Mouse (Mus musculus): ENCODE data around the gene Zfp637. TPM values are rescaled to one million over a fixed set of nuclear protein-coding genes. Genes with fewer than 3 reads are reported as not detected.
"Not testable (repeated sequence)": the region's sequence is repeated elsewhere in the genome, so short reads cannot be mapped to it uniquely, and the experiment has no call there.

The Zfp637 gene
- polyA plus RNA-seq, 1 experiment from 2014 or later, result 118 TPM

- ATAC-seq (replicated peaks; ENCODE audit: low FRiP score) (no peak), DNase-seq (ENCODE audit: low spot score) (no peak)
- no peaks in the 10 kb centered on the region for H3K9me3 ChIP-seq (ENCODE audit: control insufficient read depth, low read length)
- H3K4me1 ChIP-seq (replicated peaks; ENCODE audit: control insufficient read depth, insufficient read depth, low read length), result no peaks in the 10 kb centered on the region
- H3K27me3 ChIP-seq (ENCODE audit: control insufficient read depth, insufficient read depth, low read length), result no peaks in the 10 kb centered on the region
- no peak overlapping the region for H3K4me2 ChIP-seq (ENCODE audit: low read depth, low read length, severe bottlenecking)
- H3K36me3 ChIP-seq (ENCODE audit: control insufficient read depth, insufficient read depth, low read length), result no peaks in the 10 kb centered on the region
- H3K27ac ChIP-seq (ENCODE audit: low read depth, low read length), result no peak overlapping the region
- WGBS, result 71% methylated on average over 5 of the region's 5 CpGs
- H3K9ac ChIP-seq (ENCODE audit: low read length), result no peak overlapping the region
- H3K4me3 ChIP-seq (ENCODE audit: low read depth, low read length), result no peak overlapping the region
Observed at GRCm38 (mm10) chr6:117817108-117817541, 23.9 kb upstream of the Zfp637 start.

DNA sequence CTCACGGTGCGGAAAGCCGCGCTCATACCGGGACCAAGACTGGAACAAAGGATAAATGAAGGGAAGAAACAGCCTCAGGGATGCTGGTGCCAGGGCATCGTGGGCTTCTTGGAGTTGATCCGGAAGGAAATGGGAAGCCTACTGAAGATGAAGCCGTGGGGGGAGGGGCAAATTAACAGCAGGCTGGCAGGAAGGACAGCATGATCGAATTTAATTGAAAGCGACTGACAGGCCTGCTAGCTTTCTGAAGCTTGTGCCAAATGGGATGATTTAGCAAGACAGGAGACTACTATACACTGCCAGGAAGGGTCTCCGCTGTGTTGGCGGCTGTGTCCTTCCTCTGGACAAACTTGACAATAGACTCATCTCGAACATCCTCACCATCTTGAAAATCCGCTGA, 20.7 kb upstream of the Zfp637 start:
- Histone ChIP-seq H3K4me3 (ENCODE audit: low read depth, low read length) (no peak overlapping the region), H3K9ac (ENCODE audit: low read length) (no peak overlapping the region), H3K27me3 (ENCODE audit: control insufficient read depth, insufficient read depth, low read length) (no peaks in the 10 kb centered on the region), H3K27ac (ENCODE audit: low read depth, low read length) (no peak overlapping the region), H3K36me3 (ENCODE audit: control insufficient read depth, insufficient read depth, low read length) (no peaks in the 10 kb centered on the region), H3K4me2 (ENCODE audit: low read depth, low read length, severe bottlenecking) (no peak overlapping the region), H3K4me1 (replicated peaks; ENCODE audit: control insufficient read depth, insufficient read depth, low read length) (no peaks in the 10 kb centered on the region), H3K9me3 (ENCODE audit: control insufficient read depth, low read length) (no peaks in the 10 kb centered on the region)
- peak; percentile 42 for DNase-seq (ENCODE audit: low spot score)
- 89% methylated on average over 14 of the region's 14 CpGs for WGBS
- ATAC-seq (replicated peaks; ENCODE audit: low FRiP score), result no peak

- 18% methylated on average over 4 of the region's 4 CpGs for WGBS
- DNase-seq (ENCODE audit: low spot score) (peak; percentile 83), ATAC-seq (replicated peaks; ENCODE audit: low FRiP score) (peak; percentile 58; the same call in 1 of the 2 replicates)
- no peaks in the 10 kb centered on the region for H3K4me1 ChIP-seq (replicated peaks; ENCODE audit: control insufficient read depth, insufficient read depth, low read length)
- H3K9me3 ChIP-seq (ENCODE audit: control insufficient read depth, low read length), result no peaks in the 10 kb centered on the region
- H3K27ac ChIP-seq (ENCODE audit: low read depth, low read length), result no peak overlapping the region
- H3K4me3 ChIP-seq (ENCODE audit: low read depth, low read length), result no peak overlapping the region
- no peak overlapping the region for H3K9ac ChIP-seq (ENCODE audit: low read length)
- H3K36me3 ChIP-seq (ENCODE audit: control insufficient read depth, insufficient read depth, low read length), result no peaks in the 10 kb centered on the region
- H3K27me3 ChIP-seq (ENCODE audit: control insufficient read depth, insufficient read depth, low read length), result no peaks in the 10 kb centered on the region
- no peak overlapping the region for H3K4me2 ChIP-seq (ENCODE audit: low read depth, low read length, severe bottlenecking)
Observed at GRCm38 (mm10) chr6:117825369-117825768, 15.6 kb upstream of the Zfp637 start.

- H3K9ac ChIP-seq (ENCODE audit: low read length), result no peak overlapping the region
- H3K27ac ChIP-seq (ENCODE audit: low read depth, low read length), result no peak overlapping the region
- peak; percentile 44; the same call in 1 of the 2 replicates for ATAC-seq (replicated peaks; ENCODE audit: low FRiP score)
- no peaks in the 10 kb centered on the region for H3K27me3 ChIP-seq (ENCODE audit: control insufficient read depth, insufficient read depth, low read length)
- H3K4me3 ChIP-seq (ENCODE audit: low read depth, low read length), result no peak overlapping the region
- peak; percentile 86 for DNase-seq (ENCODE audit: low spot score)
- 14% methylated on average over 9 of the region's 9 CpGs for whole genome bisulfite sequencing
- no peaks in the 10 kb centered on the region for H3K9me3 ChIP-seq (ENCODE audit: control insufficient read depth, low read length)
- no peaks in the 10 kb centered on the region for H3K36me3 ChIP-seq (ENCODE audit: control insufficient read depth, insufficient read depth, low read length)
- H3K4me2 ChIP-seq (ENCODE audit: low read depth, low read length, severe bottlenecking), result no peak overlapping the region
- H3K4me1 ChIP-seq (replicated peaks; ENCODE audit: control insufficient read depth, insufficient read depth, low read length), result no peaks in the 10 kb centered on the region
Observed at GRCm38 (mm10) chr6:117828273-117828672, 12.7 kb upstream of the Zfp637 start.

DNA sequence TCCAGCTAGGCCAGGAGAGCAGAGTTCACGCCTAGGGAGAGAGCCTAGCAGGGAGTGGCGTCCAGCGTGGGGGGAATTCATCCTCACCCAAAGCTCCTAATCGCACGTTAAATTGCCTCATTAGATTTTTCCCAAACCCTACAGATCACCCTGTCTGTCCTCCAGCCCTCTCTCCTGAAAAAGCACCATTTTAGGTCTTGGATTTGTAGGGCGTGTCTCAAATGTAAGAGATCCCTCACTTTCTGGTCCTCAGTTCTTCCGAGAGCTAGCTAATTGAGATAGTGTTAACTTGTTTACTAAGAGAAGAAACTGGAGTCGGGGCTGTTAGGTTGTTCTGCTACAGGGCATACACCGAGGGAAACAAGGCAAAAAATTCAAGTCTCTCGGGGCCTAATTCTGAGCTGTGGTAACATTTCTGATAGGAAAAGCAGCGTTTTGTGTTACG, 553 bp downstream of the Zfp637 start:
- peaks cover 4% of the 10 kb centered on the region; the same call in 1 of the 2 replicates for H3K4me1 ChIP-seq (replicated peaks; ENCODE audit: control insufficient read depth, insufficient read depth, low read length)
- H3K9ac ChIP-seq (ENCODE audit: low read length), result peak overlapping the region; percentile 81
- ATAC-seq (replicated peaks; ENCODE audit: low FRiP score) (no peak), DNase-seq (ENCODE audit: low spot score) (no peak)
- H3K27me3 ChIP-seq (ENCODE audit: control insufficient read depth, insufficient read depth, low read length), result no peaks in the 10 kb centered on the region
- H3K36me3 ChIP-seq (ENCODE audit: control insufficient read depth, insufficient read depth, low read length), result peaks cover 10% of the 10 kb centered on the region
- H3K4me2 ChIP-seq (ENCODE audit: low read depth, low read length, severe bottlenecking), result peak overlapping the region; percentile 69
- H3K9me3 ChIP-seq (ENCODE audit: control insufficient read depth, low read length), result no peaks in the 10 kb centered on the region
- peak overlapping the region; percentile 84 for H3K27ac ChIP-seq (ENCODE audit: low read depth, low read length)
- 20% methylated on average over 12 of the region's 12 CpGs for WGBS
- peak overlapping the region; percentile 62 for H3K4me3 ChIP-seq (ENCODE audit: low read depth, low read length)

DNA sequence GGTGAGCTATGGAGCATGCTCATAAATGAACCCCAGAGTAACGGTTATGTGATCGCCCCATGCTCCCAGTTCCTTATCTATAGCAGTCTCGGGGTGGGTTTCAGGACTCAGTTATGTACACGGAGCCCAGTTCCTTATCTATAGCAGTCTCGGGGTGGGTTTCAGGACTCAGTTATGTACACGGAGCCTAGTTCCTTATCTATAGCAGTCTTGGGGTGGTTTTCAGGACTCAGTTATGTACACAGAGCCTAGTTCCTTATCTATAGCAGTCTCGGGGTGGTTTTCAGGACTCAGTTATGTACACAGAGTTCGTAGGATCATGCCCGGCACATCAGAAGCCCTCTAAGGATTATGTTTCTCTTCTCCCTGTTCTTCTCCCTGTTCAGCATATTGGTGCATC, 3.6 kb downstream of the Zfp637 start:
- Histone ChIP-seq H3K4me2 (ENCODE audit: low read depth, low read length, severe bottlenecking) (no peak overlapping the region), H3K27me3 (ENCODE audit: control insufficient read depth, insufficient read depth, low read length) (no peaks in the 10 kb centered on the region), H3K4me1 (replicated peaks; ENCODE audit: control insufficient read depth, insufficient read depth, low read length) (peaks cover 4% of the 10 kb centered on the region; the same call in 1 of the 2 replicates), H3K9me3 (ENCODE audit: control insufficient read depth, low read length) (no peaks in the 10 kb centered on the region), H3K27ac (ENCODE audit: low read depth, low read length) (no peak overlapping the region), H3K4me3 (ENCODE audit: low read depth, low read length) (no peak overlapping the region), H3K9ac (ENCODE audit: low read length) (no peak overlapping the region), H3K36me3 (ENCODE audit: control insufficient read depth, insufficient read depth, low read length) (peaks cover 18% of the 10 kb centered on the region)
- no peak for DNase-seq (ENCODE audit: low spot score)
- WGBS, result 91% methylated on average over 9 of the region's 9 CpGs
- no peak for ATAC-seq (replicated peaks; ENCODE audit: low FRiP score)

GRCm38 (mm10) chr6:117846671-117847070, 5.7 kb downstream of the Zfp637 start:
- not testable (repeated sequence) for H3K4me3 ChIP-seq (ENCODE audit: low read depth, low read length); H3K9me3 ChIP-seq (ENCODE audit: control insufficient read depth, low read length); H3K4me1 ChIP-seq (replicated peaks; ENCODE audit: control insufficient read depth, insufficient read depth, low read length); DNase-seq (ENCODE audit: low spot score); H3K9ac ChIP-seq (ENCODE audit: low read length); ATAC-seq (replicated peaks; ENCODE audit: low FRiP score); H3K27ac ChIP-seq (ENCODE audit: low read depth, low read length); H3K27me3 ChIP-seq (ENCODE audit: control insufficient read depth, insufficient read depth, low read length); H3K4me2 ChIP-seq (ENCODE audit: low read depth, low read length, severe bottlenecking)
- H3K36me3 ChIP-seq (ENCODE audit: control insufficient read depth, insufficient read depth, low read length), result peaks cover 18% of the 10 kb centered on the region
- 94% methylated on average over 4 of the region's 4 CpGs for WGBS

- DNase-seq (ENCODE audit: low spot score), result no peak
- no peak for ATAC-seq (replicated peaks; ENCODE audit: low FRiP score)
- H3K4me3 ChIP-seq (ENCODE audit: low read depth, low read length), result no peak overlapping the region
- no peaks in the 10 kb centered on the region for H3K9me3 ChIP-seq (ENCODE audit: control insufficient read depth, low read length)
- H3K27me3 ChIP-seq (ENCODE audit: control insufficient read depth, insufficient read depth, low read length), result no peaks in the 10 kb centered on the region
- no peaks in the 10 kb centered on the region for H3K4me1 ChIP-seq (replicated peaks; ENCODE audit: control insufficient read depth, insufficient read depth, low read length)
- H3K9ac ChIP-seq (ENCODE audit: low read length), result no peak overlapping the region
- peaks cover 18% of the 10 kb centered on the region for H3K36me3 ChIP-seq (ENCODE audit: control insufficient read depth, insufficient read depth, low read length)
- H3K4me2 ChIP-seq (ENCODE audit: low read depth, low read length, severe bottlenecking), result no peak overlapping the region
- no peak overlapping the region for H3K27ac ChIP-seq (ENCODE audit: low read depth, low read length)
- WGBS, result 85% methylated on average over 2 of the region's 2 CpGs
Observed at GRCm38 (mm10) chr6:117847772-117848171, 6.8 kb downstream of the Zfp637 start.

- WGBS, result 88% methylated on average over 5 of the region's 5 CpGs
- no peak overlapping the region for H3K4me2 ChIP-seq (ENCODE audit: low read depth, low read length, severe bottlenecking)
- no peaks in the 10 kb centered on the region for H3K9me3 ChIP-seq (ENCODE audit: control insufficient read depth, low read length)
- DNase-seq (ENCODE audit: low spot score) (no peak), ATAC-seq (replicated peaks; ENCODE audit: low FRiP score) (no peak)
- peaks cover 18% of the 10 kb centered on the region for H3K36me3 ChIP-seq (ENCODE audit: control insufficient read depth, insufficient read depth, low read length)
- H3K4me3 ChIP-seq (ENCODE audit: low read depth, low read length), result no peak overlapping the region
- no peaks in the 10 kb centered on the region for H3K27me3 ChIP-seq (ENCODE audit: control insufficient read depth, insufficient read depth, low read length)
- H3K27ac ChIP-seq (ENCODE audit: low read depth, low read length), result no peak overlapping the region
- no peaks in the 10 kb centered on the region for H3K4me1 ChIP-seq (replicated peaks; ENCODE audit: control insufficient read depth, insufficient read depth, low read length)
- H3K9ac ChIP-seq (ENCODE audit: low read length), result no peak overlapping the region
Observed at GRCm38 (mm10) chr6:117848577-117848976, 7.6 kb downstream of the Zfp637 start.
